Mouse (Mus musculus) bone marrow macrophage, adult 2 months (primary cell): ENCODE measurements at regions not wholly inside any gene's neighbourhood (a gene's known extent, or its start where the extent isn't known, plus 50 kb on each side); places are given as distances from the start of the nearest gene placed in this dataset.

ENCODE experiments used
- H3K27ac ChIP-seq: 2 replicates; pipeline ENCODE4 v1.5.1; 2012; ENCODE audit warnings: low read depth, low read length; ENCODE audit not compliant: insufficient read depth
- H3K4me1 ChIP-seq: 2 replicates; pipeline ENCODE4 v1.6.1; 2012; ENCODE audit warnings: low read length; ENCODE audit not compliant: control insufficient read depth, insufficient read depth
- H3K4me3 ChIP-seq: 2 replicates; pipeline ENCODE4 v1.5.1; 2012; ENCODE audit warnings: mild to moderate bottlenecking, low read length, moderate library complexity; ENCODE audit not compliant: insufficient read depth
- CTCF ChIP-seq: IDR thresholded peaks from 2 replicates; pipeline ENCODE4 v1.5.1; 2012; ENCODE audit warnings: low read depth, mild to moderate bottlenecking, low read length, moderate library complexity
- POLR2A ChIP-seq: IDR thresholded peaks from 2 replicates; pipeline ENCODE4 v1.6.1; 2012; ENCODE audit warnings: mild to moderate bottlenecking, low read depth, low read length, borderline replicate concordance

DNA sequence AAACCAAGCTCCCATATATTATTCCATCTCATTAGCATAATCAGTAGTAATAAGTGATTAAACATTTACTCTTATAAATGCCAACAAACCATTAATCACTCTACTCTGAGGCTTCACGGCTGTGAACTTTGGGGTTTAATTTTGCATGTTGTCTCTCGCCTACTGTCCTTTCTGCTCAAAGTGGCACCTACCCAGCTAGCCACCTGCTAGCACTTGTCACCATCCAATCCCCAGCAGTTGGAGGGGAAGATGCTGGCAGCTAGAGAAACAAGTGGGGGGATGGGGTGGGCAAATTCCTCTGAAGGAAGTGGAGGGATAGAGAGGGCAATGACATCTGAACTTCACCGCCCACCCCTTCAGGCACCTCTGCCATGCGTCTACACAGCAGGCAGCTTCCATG is 204.2 kb upstream of the Tcerg1l start:
- Histone ChIP-seq H3K27ac (no peak overlapping the region), H3K4me3 (no peak overlapping the region), H3K4me1 (no peaks in the 10 kb centered on the region)
- TF ChIP-seq CTCF (no peak), POLR2A (no peak)

DNA sequence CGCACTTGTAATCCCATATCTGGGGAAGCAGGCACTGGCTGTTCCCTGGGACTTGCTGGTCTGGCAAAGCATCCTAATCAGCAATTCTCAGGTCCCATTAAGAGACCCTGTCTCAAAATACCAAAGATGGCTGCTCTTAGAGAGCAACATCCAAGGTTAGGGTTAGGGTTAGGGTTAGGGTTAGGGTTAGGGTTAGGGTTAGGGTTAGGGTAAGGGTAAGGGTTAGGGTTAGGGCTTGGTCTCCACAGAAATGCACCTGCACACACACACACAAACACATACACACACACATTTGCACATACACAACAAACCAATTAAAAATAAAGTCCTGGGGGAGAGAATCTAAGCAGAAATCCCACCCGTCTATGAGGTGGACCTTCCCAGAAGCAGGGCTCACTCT is 195.8 kb upstream of the Tcerg1l start:
- no peak overlapping the region for H3K27ac ChIP-seq
- no peak overlapping the region for H3K4me3 ChIP-seq
- TF ChIP-seq POLR2A (no peak), CTCF (no peak)
- H3K4me1 ChIP-seq = no peaks in the 10 kb centered on the region

DNA sequence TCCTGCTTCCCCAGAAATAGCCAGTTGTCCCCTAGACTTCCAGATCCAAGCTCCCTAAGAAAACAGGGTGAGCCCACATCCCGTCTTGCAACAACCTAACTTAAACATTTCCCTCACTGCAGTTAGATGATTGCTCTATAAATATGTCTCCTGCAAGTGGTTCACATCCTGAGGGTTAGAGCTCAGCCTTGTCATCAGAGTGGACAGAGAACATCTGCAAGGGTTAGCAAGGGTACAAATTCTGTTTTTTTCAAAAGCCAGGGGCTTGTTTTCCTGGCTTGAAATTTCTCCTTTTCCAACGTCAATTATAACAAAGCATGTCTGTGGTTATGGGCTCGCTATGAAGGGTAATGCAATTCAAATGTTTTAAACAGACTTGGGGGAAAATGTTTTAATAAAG is 169.8 kb upstream of the Tcerg1l start:
- Histone ChIP-seq H3K4me1 (no peaks in the 10 kb centered on the region), H3K27ac (no peak overlapping the region), H3K4me3 (no peak overlapping the region)
- no peak for TF ChIP-seq CTCF
- TF ChIP-seq POLR2A = no peak

DNA sequence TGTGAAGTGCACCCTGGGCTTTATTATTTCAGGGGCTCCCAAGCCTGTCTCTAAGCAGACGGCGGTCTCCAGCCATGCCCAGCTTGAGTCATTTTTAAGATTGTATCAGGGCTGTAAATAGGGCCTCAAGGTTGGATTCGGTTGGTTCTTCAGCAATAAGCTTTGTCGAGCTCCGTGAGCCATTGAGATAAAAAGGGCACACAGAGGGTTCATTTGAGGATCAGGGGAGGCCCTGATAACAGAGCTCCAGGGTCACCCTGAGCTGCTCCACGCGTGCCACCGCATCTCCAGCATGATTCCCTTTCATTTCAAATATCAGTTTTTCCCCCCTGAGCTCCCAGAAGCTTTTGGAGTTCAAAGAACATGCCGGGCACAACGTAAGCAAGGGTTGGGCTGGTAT is 154.1 kb upstream of the Tcerg1l start:
- no peak overlapping the region for H3K4me3 ChIP-seq
- H3K27ac ChIP-seq = no peak overlapping the region
- no peaks in the 10 kb centered on the region for H3K4me1 ChIP-seq
- TF ChIP-seq CTCF = no peak
- TF ChIP-seq POLR2A = no peak

DNA sequence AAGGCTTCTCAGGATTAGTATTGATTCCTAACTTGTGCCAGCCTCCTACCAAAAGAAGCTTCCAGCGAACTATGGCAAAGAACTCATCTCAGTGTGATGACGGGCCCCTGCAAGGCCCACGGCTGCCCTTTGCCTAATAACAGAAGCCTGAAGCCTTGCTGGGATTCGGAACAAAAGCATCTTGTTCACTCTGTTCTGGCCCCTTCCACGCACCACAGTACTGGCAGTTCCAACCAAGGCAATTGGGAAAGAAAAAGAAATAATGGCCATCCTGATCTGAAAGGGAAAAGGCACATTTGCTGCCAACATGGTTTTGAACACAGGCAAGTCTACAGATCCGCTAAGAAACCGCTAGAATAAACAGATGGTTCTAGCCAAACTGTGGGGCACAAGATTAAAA is 150.4 kb upstream of the Tcerg1l start:
- TF ChIP-seq POLR2A (no peak), CTCF (no peak)
- Histone ChIP-seq H3K27ac (no peak overlapping the region), H3K4me1 (no peaks in the 10 kb centered on the region), H3K4me3 (no peak overlapping the region)

DNA sequence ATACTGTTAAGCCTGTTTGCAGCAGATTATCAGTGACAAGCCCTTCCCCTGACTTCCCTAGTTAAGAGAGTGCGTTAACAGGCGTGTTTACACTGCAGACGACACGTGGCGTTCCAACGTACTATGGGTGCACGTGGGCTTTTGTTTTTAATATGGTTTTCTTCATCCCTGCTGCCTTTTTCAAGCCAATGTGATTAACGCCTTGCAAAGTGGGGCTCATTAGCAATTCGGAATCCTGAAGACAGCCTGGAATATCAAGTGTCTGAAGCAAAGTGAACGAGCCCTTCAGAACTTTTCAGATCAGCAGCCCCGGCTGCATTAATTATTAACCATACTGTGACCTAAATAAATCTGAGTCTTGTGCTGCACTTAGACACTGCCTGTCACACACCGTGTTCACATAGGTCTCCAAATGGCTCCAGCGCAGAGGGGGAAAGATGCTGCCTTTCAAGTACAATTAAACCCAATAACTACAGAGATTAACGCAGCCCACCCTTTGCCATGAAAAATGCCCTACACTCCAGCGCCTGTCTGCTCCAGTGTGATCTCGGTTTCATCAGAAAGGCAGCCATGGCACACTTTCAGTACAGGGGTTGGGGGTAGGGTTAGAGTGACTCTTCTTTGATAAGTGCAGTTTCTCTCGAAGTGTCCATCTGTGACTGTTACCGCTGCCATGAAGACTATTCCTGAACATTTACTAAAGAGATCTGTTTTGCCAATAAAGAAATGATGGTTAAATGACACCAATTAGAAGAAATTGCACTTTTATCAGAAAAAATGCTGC is 140.7 kb upstream of the Tcerg1l start:
- H3K4me3 ChIP-seq = no peak overlapping the region
- TF ChIP-seq CTCF (no peak), POLR2A (no peak)
- no peak overlapping the region for H3K27ac ChIP-seq
- no peaks in the 10 kb centered on the region for H3K4me1 ChIP-seq

DNA sequence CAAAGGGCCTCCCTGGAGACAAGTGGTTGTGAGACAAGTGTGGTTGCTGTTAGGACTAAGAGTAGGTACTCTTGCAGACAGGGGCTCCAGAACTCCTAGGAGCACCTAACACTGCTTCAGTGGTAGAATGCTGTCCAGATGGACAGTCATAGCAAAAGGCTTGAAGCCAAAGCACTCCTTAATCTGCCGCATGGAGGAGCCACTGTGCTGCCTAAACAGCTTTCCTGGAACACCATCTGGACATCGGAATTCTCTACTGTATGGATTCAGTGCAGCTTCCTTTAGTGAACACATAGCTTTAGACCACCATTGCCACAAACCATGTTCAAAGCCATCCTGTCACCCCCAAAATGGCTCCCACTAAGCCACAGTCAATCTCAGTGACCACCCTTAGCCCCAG is 128.6 kb upstream of the Tcerg1l start:
- no peak overlapping the region for H3K4me3 ChIP-seq

DNA sequence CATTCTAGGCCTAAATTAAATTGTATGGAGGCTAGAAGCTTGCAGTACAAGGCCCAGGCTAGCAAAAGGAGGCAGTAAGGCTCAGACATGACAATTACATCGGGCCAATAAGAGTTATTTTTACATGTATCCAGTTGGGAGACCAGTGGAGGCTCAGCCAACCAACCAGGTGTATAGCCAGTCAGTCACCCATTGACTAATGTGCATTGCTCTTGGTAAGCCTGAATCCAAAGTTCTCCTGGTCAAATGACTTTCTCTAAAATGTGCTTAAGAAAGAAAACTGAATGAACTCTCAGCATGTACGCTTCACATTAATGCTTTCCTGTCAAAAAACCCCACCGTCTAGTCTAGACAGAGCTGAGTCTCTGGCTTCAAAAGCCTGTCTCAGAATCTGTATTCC is 127.4 kb upstream of the Tcerg1l start:
- H3K4me1 ChIP-seq = no peaks in the 10 kb centered on the region
- no peak overlapping the region for H3K4me3 ChIP-seq
- no peak for TF ChIP-seq CTCF
- no peak for TF ChIP-seq POLR2A
- H3K27ac ChIP-seq = no peak overlapping the region

More for the DNA sequence above, 128.6 kb upstream of the Tcerg1l start:
- TF ChIP-seq CTCF (no peak), POLR2A (no peak)
- no peaks in the 10 kb centered on the region for H3K4me1 ChIP-seq
- H3K27ac ChIP-seq = no peak overlapping the region

DNA sequence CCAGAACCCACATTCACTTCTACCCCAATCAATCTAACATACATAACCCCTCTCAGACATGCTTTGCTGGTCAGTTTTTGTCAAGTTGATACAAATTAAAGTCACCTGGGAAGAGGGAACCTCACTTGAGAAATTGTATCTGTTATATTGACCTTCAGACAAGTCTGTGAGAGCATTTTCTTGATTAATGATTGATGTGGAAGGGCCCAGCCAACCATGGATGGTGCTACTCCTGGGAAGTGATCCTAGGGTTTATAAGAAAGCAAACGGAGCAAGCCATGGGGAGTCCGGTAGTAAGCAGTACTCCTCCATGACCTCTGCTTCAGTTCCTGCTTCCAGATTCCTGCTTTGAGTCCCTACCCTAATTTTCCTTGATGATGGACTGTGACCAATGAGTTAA is 116.6 kb upstream of the Tcerg1l start:
- Histone ChIP-seq H3K27ac (no peak overlapping the region), H3K4me3 (no peak overlapping the region), H3K4me1 (no peaks in the 10 kb centered on the region)
- TF ChIP-seq CTCF (no peak), POLR2A (no peak)

DNA sequence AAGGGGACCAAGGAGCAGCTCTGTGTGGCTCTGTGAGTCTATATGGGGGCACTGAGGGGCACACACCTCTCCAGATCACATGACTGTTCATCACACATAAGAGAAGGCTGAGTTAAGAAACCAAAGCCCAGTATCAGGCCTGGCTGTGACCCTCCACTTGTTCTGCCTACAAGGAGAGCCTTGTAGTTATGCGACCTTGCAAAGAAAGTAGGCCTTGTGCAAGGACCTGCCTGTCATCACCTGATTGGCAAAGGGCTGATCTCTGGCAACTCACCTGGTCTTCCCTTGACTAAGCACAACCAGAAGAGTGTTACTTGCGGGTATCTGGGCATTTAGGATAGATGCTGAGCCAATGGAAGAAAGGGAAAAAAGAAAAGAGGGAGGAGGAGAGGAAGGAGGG is 107.7 kb upstream of the Tcerg1l start:
- Histone ChIP-seq H3K27ac (no peak overlapping the region), H3K4me1 (no peaks in the 10 kb centered on the region), H3K4me3 (no peak overlapping the region)
- TF ChIP-seq POLR2A (no peak), CTCF (no peak)

DNA sequence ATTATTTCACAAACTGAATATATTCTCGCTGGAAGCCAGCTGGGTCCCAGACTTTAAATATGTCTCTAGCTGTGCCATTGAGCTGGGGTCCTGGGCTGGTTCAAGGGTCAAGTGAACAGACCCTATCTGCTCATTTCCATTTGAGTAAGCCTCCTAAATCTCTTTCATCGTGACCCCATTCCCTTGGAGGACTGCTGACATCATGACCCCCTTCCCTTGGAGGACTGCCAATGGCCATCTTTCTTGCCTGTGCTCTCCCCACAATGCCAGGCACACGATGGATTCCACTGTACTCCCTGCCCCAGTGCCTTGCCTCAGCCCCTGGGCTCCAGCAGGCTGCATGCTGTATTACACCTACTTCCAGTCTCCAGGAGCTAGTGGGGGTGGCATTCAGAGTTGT is 106.5 kb upstream of the Tcerg1l start:
- TF ChIP-seq POLR2A (no peak), CTCF (no peak)
- H3K27ac ChIP-seq = no peak overlapping the region
- H3K4me3 ChIP-seq = no peak overlapping the region
- no peaks in the 10 kb centered on the region for H3K4me1 ChIP-seq
